Mouse (Mus musculus): Measurements from ENCODE around the gene Hfm1. TPM values are rescaled to one million over a fixed set of nuclear protein-coding genes. Genes with fewer than 3 reads are reported as not detected.

The Hfm1 gene
- polyA plus RNA-seq, 1 experiment from 2014 or later: 3.8 TPM

- H3K27me3 ChIP-seq (ENCODE audit: low read depth, poor library complexity, severe bottlenecking): peaks cover 28% of the 10 kb centered on the region
- H3K27ac ChIP-seq (replicated peaks): no peak overlapping the region
- no peak overlapping the region for H3K4me3 ChIP-seq
- peak; percentile 49 for DNase-seq (ENCODE audit: low spot score)
- peaks cover 16% of the 10 kb centered on the region for H3K4me1 ChIP-seq
- WGBS: 7% methylated on average over 6 of the region's 6 CpGs
- no peaks in the 10 kb centered on the region for H3K36me3 ChIP-seq
- no peaks in the 10 kb centered on the region for H3K9me3 ChIP-seq (replicated peaks)
These were observed 134.9 kb downstream of the Hfm1 start for GRCm38 (mm10) chr5:106791241-106791572.

- no peaks in the 10 kb centered on the region for H3K36me3 ChIP-seq
- WGBS: 37% methylated on average over 5 of the region's 5 CpGs
- peaks cover 28% of the 10 kb centered on the region for H3K27me3 ChIP-seq (ENCODE audit: low read depth, poor library complexity, severe bottlenecking)
- no peak overlapping the region for H3K4me3 ChIP-seq
- H3K9me3 ChIP-seq (replicated peaks): no peaks in the 10 kb centered on the region
- no peak overlapping the region for H3K27ac ChIP-seq (replicated peaks)
- peaks cover 16% of the 10 kb centered on the region for H3K4me1 ChIP-seq
- DNase-seq (ENCODE audit: low spot score): no peak
These were observed 135.5 kb downstream of the Hfm1 start for GRCm38 (mm10) chr5:106790496-106791240.

Small RNA genes within 50 kb of the gene (microRNA-seq; reads per million reads assigned to microRNA genes)
- gene Gm27527: not detected

Other genes starting within 250 kb of the Hfm1 start
- 59.0 and 63.0 TPM in 2 replicates for gene Zfp644, start 229.0 kb downstream of the Hfm1 start, polyA plus RNA-seq (2016; fragmentation: Nextera tagmentation; extraction: Ambion mirVana)
- 59.3 and 63.5 TPM in 2 replicates for gene Cdc7, start 38.0 kb upstream of the Hfm1 start, polyA plus RNA-seq (2016; fragmentation: Nextera tagmentation; extraction: Ambion mirVana)

Measured in midbrain, embryonic 10.5 days (tissue).